Mouse (Mus musculus) intestine, embryonic 16.5 days (tissue): Measurements from ENCODE around the gene Rhebl1. TPM values are rescaled to one million over a fixed set of nuclear protein-coding genes. Genes with fewer than 3 reads are reported as not detected.
"Not testable (repeated sequence)": the region's sequence is repeated elsewhere in the genome, so short reads cannot be mapped to it uniquely, and the experiment has no call there.

ENCODE experiments used
- ATAC-seq: fragments of 200-750 bp; cut with Nextera tagmentation; 2 replicates; pipeline ENCODE4 v1.8.0; 2017; ENCODE audit warnings: moderate TSS enrichment, moderate library complexity
- H3K27ac ChIP-seq: fragments of 300-500 bp; sonication (generic); 2 replicates; pipeline ENCODE4 v1.5.1; 2014; ENCODE audit warnings: mild to moderate bottlenecking, low read length
- H3K27me3 ChIP-seq: fragments of 300-500 bp; sonication (generic); replicated peaks from 2 replicates; pipeline ENCODE4 v1.6.1; 2014; ENCODE audit warnings: low read length, control low read depth, mixed read lengths; ENCODE audit not compliant: control insufficient read depth, insufficient read depth
- H3K36me3 ChIP-seq: fragments of 300-500 bp; sonication (generic); 2 replicates; pipeline ENCODE4 v1.6.1; 2014; ENCODE audit warnings: low read length, control low read depth; ENCODE audit not compliant: control insufficient read depth, insufficient read depth
- H3K4me1 ChIP-seq: fragments of 300-500 bp; sonication (generic); 2 replicates; pipeline ENCODE4 v1.6.1; 2014; ENCODE audit warnings: low read length, control low read depth, mixed read lengths; ENCODE audit not compliant: control insufficient read depth, insufficient read depth
- H3K4me2 ChIP-seq: fragments of 300-500 bp; sonication (generic); 2 replicates; pipeline ENCODE4 v1.6.1; 2014; ENCODE audit warnings: low read depth, low read length, control low read depth
- H3K4me3 ChIP-seq: fragments of 300-500 bp; sonication (generic); 2 replicates; pipeline ENCODE4 v1.5.1; 2014; ENCODE audit warnings: mild to moderate bottlenecking, low read length
- H3K9ac ChIP-seq: fragments of 300-500 bp; sonication (generic); 2 replicates; pipeline ENCODE4 v1.6.1; 2014; ENCODE audit warnings: low read depth, low read length
- H3K9me3 ChIP-seq: fragments of 300-500 bp; sonication (generic); 2 replicates; pipeline ENCODE4 v1.6.1; 2016; ENCODE audit warnings: low read length, control low read depth; ENCODE audit not compliant: control insufficient read depth
- WGBS: fragments of 180-500 bp; shearing (Covaris S2); extraction: QIAGEN DNeasy Blood & Tissue Kit; methylation state at CpG from one replicate; pipeline ENCODE4 v1.1.7; 2014; 5-methylcytosine and 5-hydroxymethylcytosine counted together
- polyA plus RNA-seq: library from polyadenylated mRNA; unstranded; fragments of >200 nt; fragmentation: Nextera tagmentation; extraction: Ambion mirVana; gene quantifications from 2 replicates; pipeline ENCODE4 v1.2.1, GENCODE M21; 2015

The Rhebl1 gene
- 11.3 and 12.3 TPM in 2 replicates for polyA plus RNA-seq

- no peaks in the 10 kb centered on the region for H3K36me3 ChIP-seq
- peak within 1 kb of the TSS; percentile 62 for H3K4me3 ChIP-seq
- H3K9ac ChIP-seq = peak within 1 kb of the TSS; percentile 70
- peaks cover 24% of the 10 kb centered on the region for H3K4me1 ChIP-seq
- no peak within 1 kb of the TSS for H3K27ac ChIP-seq
- H3K4me2 ChIP-seq = peak within 1 kb of the TSS; percentile 99
- peaks cover 58% of the 10 kb centered on the region for H3K27me3 ChIP-seq
- under 1% methylated on average over 77 of the region's 77 CpGs for WGBS
- 0 out of 2 replicates have a peak, but pooled peaks have one; percentile 15 for ATAC-seq
- H3K9me3 ChIP-seq = no peaks in the 10 kb centered on the region
Measured at GRCm38 (mm10) chr15:98893940-98894745, at the start of gene Rhebl1. Rhebl1 (minus strand) TSS chr15:98894540.

- no peak for ATAC-seq
- Histone ChIP-seq H3K4me3 (no peak overlapping the region), H3K36me3 (no peaks in the 10 kb centered on the region), H3K4me1 (no peaks in the 10 kb centered on the region), H3K4me2 (no peak overlapping the region), H3K27me3 (no peaks in the 10 kb centered on the region), H3K9ac (no peak overlapping the region), H3K27ac (no peak overlapping the region), H3K9me3 (no peaks in the 10 kb centered on the region)
- WGBS = 62% methylated on average over 4 of the region's 4 CpGs
Measured at GRCm38 (mm10) chr15:98943133-98943532, 48.8 kb upstream of the Rhebl1 start.

GRCm38 (mm10) chr15:98942081-98942480, 47.7 kb upstream of the Rhebl1 start:
- Histone ChIP-seq H3K4me2 (no peak overlapping the region), H3K9me3 (no peaks in the 10 kb centered on the region), H3K4me3 (no peak overlapping the region), H3K9ac (no peak overlapping the region), H3K4me1 (no peaks in the 10 kb centered on the region), H3K36me3 (no peaks in the 10 kb centered on the region), H3K27me3 (no peaks in the 10 kb centered on the region), H3K27ac (no peak overlapping the region)
- no peak for ATAC-seq
- WGBS = 82% methylated on average over 4 of the region's 4 CpGs

- H3K27me3 ChIP-seq = no peaks in the 10 kb centered on the region
- H3K4me2 ChIP-seq = no peak overlapping the region
- no peak overlapping the region for H3K9ac ChIP-seq
- H3K36me3 ChIP-seq = no peaks in the 10 kb centered on the region
- WGBS = 72% methylated on average over 2 of the region's 2 CpGs
- no peaks in the 10 kb centered on the region for H3K4me1 ChIP-seq
- no peak overlapping the region for H3K4me3 ChIP-seq
- ATAC-seq = no peak
- H3K27ac ChIP-seq = no peak overlapping the region
- H3K9me3 ChIP-seq = no peaks in the 10 kb centered on the region
Measured at GRCm38 (mm10) chr15:98941539-98941938, 47.2 kb upstream of the Rhebl1 start.

GRCm38 (mm10) chr15:98940816-98941215, 46.5 kb upstream of the Rhebl1 start:
- no peaks in the 10 kb centered on the region for H3K36me3 ChIP-seq
- no peaks in the 10 kb centered on the region for H3K9me3 ChIP-seq
- peaks cover 1% of the 10 kb centered on the region for H3K4me1 ChIP-seq
- no peaks in the 10 kb centered on the region for H3K27me3 ChIP-seq
- H3K4me2 ChIP-seq = no peak overlapping the region
- no peak overlapping the region for H3K27ac ChIP-seq
- H3K4me3 ChIP-seq = no peak overlapping the region
- no peak overlapping the region for H3K9ac ChIP-seq
- no peak for ATAC-seq
- 77% methylated on average over 10 of the region's 10 CpGs for WGBS

GRCm38 (mm10) chr15:98934217-98934839, 40.0 kb upstream of the Rhebl1 start, which contains the start of gene Tuba1b:
Tuba1b (minus strand) TSS chr15:98934565.
- Histone ChIP-seq H3K9me3 (no peaks in the 10 kb centered on the region), H3K4me1 (peaks cover 8% of the 10 kb centered on the region)
- WGBS = 0% methylated on average over 50 of the region's 58 CpGs

GRCm38 (mm10) chr15:98933833-98934216, 39.5 kb upstream of the Rhebl1 start:
- under 1% methylated on average over 35 of the region's 35 CpGs for WGBS
- peak overlapping the region; percentile 97 for H3K27ac ChIP-seq
- peaks cover 8% of the 10 kb centered on the region for H3K4me1 ChIP-seq
- ATAC-seq = peak; percentile 90
- H3K27me3 ChIP-seq = no peaks in the 10 kb centered on the region
- H3K36me3 ChIP-seq = peaks cover 4% of the 10 kb centered on the region; the same call in 1 of the 2 replicates
- peak overlapping the region; percentile 89 for H3K9ac ChIP-seq
- no peaks in the 10 kb centered on the region for H3K9me3 ChIP-seq
- peak overlapping the region; percentile 82 for H3K4me3 ChIP-seq
- peak overlapping the region; percentile 87 for H3K4me2 ChIP-seq

More at GRCm38 (mm10) chr15:98934217-98934839, 40.0 kb upstream of the Rhebl1 start, which contains the start of gene Tuba1b:
- Histone ChIP-seq H3K27ac (peak within 1 kb of the TSS; percentile 97), H3K36me3 (peaks cover 4% of the 10 kb centered on the region; the same call in 1 of the 2 replicates), H3K4me3 (peak within 1 kb of the TSS; percentile 82), H3K27me3 (no peaks in the 10 kb centered on the region), H3K9ac (peak within 1 kb of the TSS; percentile 89), H3K4me2 (peak within 1 kb of the TSS; percentile 87)
- peak; percentile 98 for ATAC-seq

- peak overlapping the region; percentile 58 for H3K27ac ChIP-seq
Measured at GRCm38 (mm10) chr15:98933004-98933671, 38.8 kb upstream of the Rhebl1 start.

GRCm38 (mm10) chr15:98930998-98931397, 36.7 kb upstream of the Rhebl1 start:
- WGBS = 77% methylated on average over 3 of the region's 3 CpGs
- H3K27me3 ChIP-seq = no peaks in the 10 kb centered on the region
- no peak overlapping the region for H3K9ac ChIP-seq
- no peak overlapping the region for H3K4me3 ChIP-seq
- H3K4me1 ChIP-seq = peaks cover 11% of the 10 kb centered on the region
- no peak overlapping the region for H3K27ac ChIP-seq
- ATAC-seq = no peak
- H3K4me2 ChIP-seq = no peak overlapping the region
- no peaks in the 10 kb centered on the region for H3K9me3 ChIP-seq
- H3K36me3 ChIP-seq = peaks cover 4% of the 10 kb centered on the region; the same call in 1 of the 2 replicates

More at GRCm38 (mm10) chr15:98933004-98933671, 38.8 kb upstream of the Rhebl1 start:
- peak overlapping the region; percentile 89 for H3K9ac ChIP-seq
- 4% methylated on average over 8 of the region's 9 CpGs for WGBS
- 0 out of 2 replicates have a peak, but pooled peaks have one; percentile 8 for ATAC-seq
- peak overlapping the region; percentile 82 for H3K4me3 ChIP-seq
- H3K36me3 ChIP-seq, H3K27me3 ChIP-seq, H3K9me3 ChIP-seq: not testable (repeated sequence)
- H3K4me2 ChIP-seq = peak overlapping the region; percentile 87
- peaks cover 11% of the 10 kb centered on the region for H3K4me1 ChIP-seq
